Mouse (Mus musculus): ENCODE results near the gene Vps33b. TPM values are rescaled to one million over a fixed set of nuclear protein-coding genes. Genes with fewer than 3 reads are reported as not detected.
"Not testable (repeated sequence)": the region's sequence is repeated elsewhere in the genome, so short reads cannot be mapped to it uniquely, and the experiment has no call there.

Vps33b gene
- total RNA-seq, 2 experiments from 2014 or later: 19.7 to 39.9 TPM

GRCm38 (mm10) chr7:80317439-80318115 is 48.1 kb downstream of the Vps33b start:
- peak; percentile 47; the same call in 1 of the 2 replicates for ATAC-seq (replicated peaks; ENCODE audit: poor library complexity)

- no peak for ATAC-seq (replicated peaks; ENCODE audit: poor library complexity)
Observed at GRCm38 (mm10) chr7:80318670-80319069, 49.2 kb downstream of the Vps33b start.

- ATAC-seq (replicated peaks; ENCODE audit: poor library complexity): no peak
Observed at GRCm38 (mm10) chr7:80319846-80320496, 50.5 kb downstream of the Vps33b start.

- no peak for ATAC-seq (replicated peaks; ENCODE audit: poor library complexity)
Observed at GRCm38 (mm10) chr7:80323336-80323735, 53.9 kb downstream of the Vps33b start.

DNA sequence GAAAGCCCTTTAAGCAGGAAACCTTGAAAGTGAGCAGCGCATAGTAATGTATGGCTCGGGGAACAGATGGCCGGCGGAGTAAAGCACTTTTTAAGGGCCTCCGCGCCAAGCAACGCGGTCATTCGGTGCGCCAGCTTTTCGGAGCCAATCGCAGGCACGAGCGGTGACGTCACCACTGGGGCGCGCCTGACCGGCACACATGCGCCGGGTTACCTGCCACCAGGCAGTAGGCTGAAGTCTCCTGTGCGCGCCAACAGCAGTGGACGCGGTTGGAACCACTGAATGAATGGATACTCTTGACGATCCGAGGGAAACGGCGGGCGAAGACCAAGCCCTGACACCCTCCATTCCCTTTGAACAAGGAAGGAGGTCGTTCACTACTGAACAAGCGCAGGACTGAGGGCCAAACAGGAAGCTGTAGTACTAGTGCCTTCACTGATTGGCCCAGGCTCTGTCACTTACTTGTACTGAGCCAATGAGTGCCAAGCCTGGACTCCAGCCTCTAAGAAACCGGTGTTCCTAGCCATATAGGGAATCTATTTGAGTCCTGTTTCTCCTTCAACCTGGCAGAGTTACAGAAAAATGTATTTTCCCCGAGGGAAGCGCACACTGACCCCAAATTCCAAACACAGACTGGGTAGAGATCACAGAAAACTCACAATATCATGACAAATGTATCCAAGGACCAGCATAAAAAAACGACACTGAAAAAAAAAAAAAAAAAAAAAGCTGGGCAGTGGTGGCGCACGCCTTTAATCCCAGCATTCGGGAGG is 54.8 kb downstream of the Vps33b start, which contains the start of gene Rccd1:
Gene Rccd1, minus strand, starts transcription at position 412 of the 773 bp plus-strand sequence.
- peak; percentile 94 for ATAC-seq (replicated peaks; ENCODE audit: poor library complexity)

DNA sequence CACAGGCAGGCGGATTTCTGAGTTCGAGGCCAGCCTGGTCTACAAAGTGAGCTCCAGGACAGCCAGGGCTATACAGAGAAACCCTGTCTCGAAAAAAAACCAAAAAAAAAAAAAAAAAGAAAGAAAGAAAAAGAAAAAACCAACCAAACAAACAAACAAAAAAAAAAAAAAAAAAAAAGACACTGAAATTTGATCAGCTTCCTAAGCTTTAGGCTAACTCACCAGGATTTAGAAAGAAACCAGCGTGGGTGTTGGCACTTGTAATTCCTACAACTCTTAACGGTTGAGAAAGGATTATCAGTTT is 55.3 kb downstream of the Vps33b start:
- not testable (repeated sequence) for ATAC-seq (replicated peaks; ENCODE audit: poor library complexity)

DNA sequence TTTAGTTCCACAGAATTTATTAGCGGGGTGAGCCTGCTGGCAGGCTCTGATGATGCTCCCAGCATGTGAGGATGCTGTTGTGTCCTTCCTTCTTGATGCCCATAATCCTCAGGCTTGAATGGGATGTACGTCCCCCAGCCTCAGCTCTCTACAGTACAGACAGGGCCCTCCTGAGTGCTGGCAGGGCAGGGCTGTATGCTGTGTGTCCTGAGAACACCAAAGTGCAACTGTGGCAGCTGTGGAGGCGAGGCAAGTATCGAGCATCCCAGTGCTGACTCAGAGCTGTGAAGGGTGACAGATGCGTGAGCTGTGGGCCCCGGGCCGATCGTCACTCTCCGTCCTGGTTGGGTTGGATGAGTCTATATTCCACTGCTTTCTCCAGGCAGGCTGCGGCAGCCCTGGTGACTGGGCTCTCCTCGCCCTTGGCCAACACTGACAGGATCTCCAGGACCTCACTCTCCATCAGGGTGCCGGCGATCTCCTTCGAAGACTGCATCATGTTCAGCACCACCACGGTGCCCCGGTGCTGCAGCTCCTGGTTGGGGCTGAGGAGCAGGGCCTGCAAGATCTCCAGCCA is 55.9 kb downstream of the Vps33b start:
- ATAC-seq (replicated peaks; ENCODE audit: poor library complexity): no peak

DNA sequence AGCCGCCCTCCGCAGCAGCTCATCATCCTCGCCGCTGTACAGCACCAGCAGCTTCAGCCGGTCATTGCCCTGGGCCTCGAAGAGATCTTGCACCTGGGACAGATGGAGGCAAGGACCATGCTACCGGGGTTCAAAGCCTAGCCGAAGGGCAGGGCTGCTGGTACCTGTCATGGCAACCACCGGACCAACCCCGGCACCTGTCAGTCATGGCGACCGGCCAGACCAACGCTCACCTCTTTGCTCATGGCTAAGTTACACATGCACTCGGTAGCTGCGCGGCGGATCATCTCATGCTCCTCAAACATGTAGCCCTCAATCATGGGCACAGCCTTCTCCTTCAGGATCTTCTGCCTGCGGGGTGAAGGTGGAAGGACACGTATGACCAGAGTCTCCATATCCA is 56.6 kb downstream of the Vps33b start:
- ATAC-seq (replicated peaks; ENCODE audit: poor library complexity): no peak

GRCm38 (mm10) chr7:80330278-80330677 is 60.8 kb downstream of the Vps33b start:
- no peak for ATAC-seq (replicated peaks; ENCODE audit: poor library complexity)

- no peak for ATAC-seq (replicated peaks; ENCODE audit: poor library complexity)
Observed at GRCm38 (mm10) chr7:80331433-80331832, 62.0 kb downstream of the Vps33b start.

DNA sequence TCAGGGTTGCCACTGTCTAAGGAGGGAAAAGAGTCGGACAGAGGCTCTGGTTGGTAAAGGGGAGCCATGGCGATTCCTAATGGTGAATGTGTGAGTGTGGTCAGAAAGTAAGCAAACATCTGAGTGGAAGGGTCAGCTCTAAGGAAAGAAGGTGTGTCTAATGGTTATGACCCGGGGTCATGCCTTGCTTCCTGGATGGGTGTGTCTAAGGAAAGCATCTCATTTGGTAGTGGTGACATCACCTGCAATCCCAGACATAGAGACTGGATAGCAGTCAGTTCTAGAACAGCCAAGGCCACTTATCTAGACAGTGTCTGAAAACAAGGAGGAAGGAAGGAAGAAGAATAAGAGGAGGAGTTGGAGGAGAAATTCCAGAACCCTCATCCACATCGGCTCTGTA is 65.4 kb downstream of the Vps33b start:
- no peak for ATAC-seq (replicated peaks; ENCODE audit: poor library complexity)

- no peak for ATAC-seq (replicated peaks; ENCODE audit: poor library complexity)
Observed at GRCm38 (mm10) chr7:80336932-80337331, 67.5 kb downstream of the Vps33b start.

DNA sequence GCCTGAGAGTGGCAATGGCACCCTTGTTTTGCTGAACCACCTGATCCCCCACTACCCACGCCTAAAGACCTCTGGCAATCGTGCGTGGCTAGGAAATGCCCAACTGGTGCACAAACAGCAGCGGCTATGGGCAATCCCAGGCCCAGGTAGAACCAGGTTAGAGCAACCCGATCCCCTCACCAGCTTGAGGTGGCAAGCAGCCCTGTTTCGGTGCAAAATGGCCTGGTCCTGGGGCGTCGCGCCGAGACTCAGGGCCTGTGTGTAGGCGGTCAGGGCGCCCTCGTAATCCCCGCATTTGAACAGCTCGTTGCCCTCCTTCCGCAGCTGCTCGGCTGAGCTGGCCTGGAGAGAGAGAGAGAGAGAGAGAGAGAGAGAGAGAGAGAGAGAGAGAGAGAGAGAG is 69.9 kb downstream of the Vps33b start:
- no peak for ATAC-seq (replicated peaks; ENCODE audit: poor library complexity)

DNA sequence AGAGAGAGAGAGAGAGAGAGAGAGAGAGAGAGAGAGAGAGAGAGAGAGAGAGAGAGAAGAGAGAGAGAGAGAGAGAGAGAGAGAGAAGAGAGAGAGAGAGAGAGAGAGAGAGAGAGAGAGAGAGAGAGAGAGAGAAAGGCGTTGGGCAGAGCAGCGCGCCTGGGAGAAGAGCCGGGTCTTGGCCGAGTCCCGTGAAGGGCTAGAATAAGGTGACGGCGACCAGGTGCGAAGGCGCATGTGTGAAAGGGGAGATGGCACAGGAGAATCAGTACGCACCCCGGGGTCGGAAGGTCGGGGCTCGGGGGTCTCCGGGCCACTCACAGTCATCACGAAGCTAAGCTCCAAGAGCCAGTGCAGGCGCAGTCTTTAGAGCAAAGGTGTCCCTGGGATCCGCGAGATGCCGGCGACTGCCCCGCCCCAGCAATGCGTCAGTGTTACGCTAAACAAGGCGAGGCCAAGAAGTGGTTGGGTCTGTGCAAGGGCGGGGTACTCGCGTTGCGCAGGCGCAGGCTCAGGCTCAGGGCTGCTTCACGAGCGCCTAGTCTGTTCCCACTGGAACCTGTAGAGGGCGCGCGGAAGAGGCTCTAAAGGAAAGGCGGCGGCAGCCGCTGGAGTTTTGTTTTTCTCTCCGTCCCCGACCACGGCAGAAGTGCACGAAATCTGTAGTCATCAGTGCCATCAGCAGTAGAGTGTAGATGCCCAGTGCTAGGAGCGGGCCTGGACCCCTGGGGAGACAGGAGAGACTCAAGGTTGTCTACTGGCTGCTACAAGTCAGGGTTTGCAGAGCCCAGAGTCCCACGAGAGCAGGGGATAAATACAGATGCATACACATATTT is 70.6 kb downstream of the Vps33b start:
- ATAC-seq (replicated peaks; ENCODE audit: poor library complexity): peak; percentile 83

DNA sequence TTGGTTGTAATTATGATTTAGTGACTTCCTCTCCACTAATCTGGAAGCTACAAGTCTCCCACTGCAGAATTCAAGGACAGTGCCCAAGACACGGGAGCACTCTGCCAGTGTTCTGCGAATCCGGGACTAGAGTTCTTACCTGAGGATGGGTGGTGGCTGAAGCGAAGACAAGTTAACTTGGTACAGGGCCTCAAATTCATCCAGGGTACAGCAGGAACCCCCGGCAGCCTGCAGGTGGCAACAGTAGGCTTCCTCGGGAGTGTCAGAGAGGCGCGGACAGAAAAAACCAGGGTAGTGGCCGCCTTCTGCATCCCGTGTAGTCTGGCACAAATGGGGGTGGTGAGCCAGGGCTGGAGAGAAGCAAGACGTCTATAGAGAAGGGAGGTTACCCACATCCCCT is 71.3 kb downstream of the Vps33b start, which contains the start of gene Unc45a:
Gene Unc45a, minus strand, starts transcription at position 213 of the 400 bp plus-strand sequence.
- ATAC-seq (replicated peaks; ENCODE audit: poor library complexity): peak; percentile 59

Other genes starting within 250 kb of the Vps33b start
- gene Zfp710, start 244.8 kb upstream of the Vps33b start, total RNA-seq (2015): 18.9 and 19.3 TPM in 2 replicates
- gene Zfp710, start 244.8 kb upstream of the Vps33b start, total RNA-seq (2017): 22.7 and 23.6 TPM in 2 replicates
- 267 and 274 TPM in 2 replicates for gene Idh2, start 154.3 kb upstream of the Vps33b start, total RNA-seq (2015)
- 276 and 284 TPM in 2 replicates for gene Idh2, start 154.3 kb upstream of the Vps33b start, total RNA-seq (2017)
- 6.6 and 7.7 TPM in 2 replicates for gene Sema4b, start 82.8 kb upstream of the Vps33b start, total RNA-seq (2015)
- gene Sema4b, start 82.8 kb upstream of the Vps33b start, total RNA-seq (2017): 5.3 and 8.1 TPM in 2 replicates
- gene Cib1, start 36.8 kb upstream of the Vps33b start, total RNA-seq (2015): 65.0 and 67.2 TPM in 2 replicates
- 32.7 and 43.8 TPM in 2 replicates for gene Cib1, start 36.8 kb upstream of the Vps33b start, total RNA-seq (2017)
- gene Gdpgp1, start 36.8 kb upstream of the Vps33b start, total RNA-seq (2015): 7.1 TPM in 2 replicates
- gene Gdpgp1, start 36.8 kb upstream of the Vps33b start, total RNA-seq (2017): 2.0 and 2.4 TPM in 2 replicates
- gene Ttll13, start 23.3 kb upstream of the Vps33b start, total RNA-seq (2015): 1.5 TPM in 1 of 2 replicates, not detected in the other
- gene Ttll13, start 23.3 kb upstream of the Vps33b start, total RNA-seq (2017): not detected in 2 replicates
- 27.6 and 29.4 TPM in 2 replicates for gene Ngrn, start 8.4 kb upstream of the Vps33b start, total RNA-seq (2015)
- gene Ngrn, start 8.4 kb upstream of the Vps33b start, total RNA-seq (2017): 24.6 and 25.9 TPM in 2 replicates
- gene Prc1, start 24.8 kb downstream of the Vps33b start, total RNA-seq (2015): 94.9 and 96.2 TPM in 2 replicates
- 152 and 153 TPM in 2 replicates for gene Prc1, start 24.8 kb downstream of the Vps33b start, total RNA-seq (2017)
- 11.3 and 17.7 TPM in 2 replicates for gene Rccd1, start 54.8 kb downstream of the Vps33b start, total RNA-seq (2015)
- 14.3 and 21.4 TPM in 2 replicates for gene Rccd1, start 54.8 kb downstream of the Vps33b start, total RNA-seq (2017)
- 5.4 TPM in 2 replicates for gene Unc45a, start 71.4 kb downstream of the Vps33b start, total RNA-seq (2015)
- gene Unc45a, start 71.4 kb downstream of the Vps33b start, total RNA-seq (2017): 15.6 and 16.6 TPM in 2 replicates
- 15.1 and 20.4 TPM in 2 replicates for gene Hddc3, start 73.5 kb downstream of the Vps33b start, total RNA-seq (2015)
- gene Hddc3, start 73.5 kb downstream of the Vps33b start, total RNA-seq (2017): 9.1 and 24.0 TPM in 2 replicates
- gene Man2a2, start 101.7 kb downstream of the Vps33b start, total RNA-seq (2015): 31.2 and 32.6 TPM in 2 replicates
- 37.9 and 44.0 TPM in 2 replicates for gene Man2a2, start 101.7 kb downstream of the Vps33b start, total RNA-seq (2017)
- gene Fes, start 118.3 kb downstream of the Vps33b start, total RNA-seq (2015): 117 and 126 TPM in 2 replicates
- gene Fes, start 118.3 kb downstream of the Vps33b start, total RNA-seq (2017): 97.6 and 158 TPM in 2 replicates
- gene Furin, start 135.8 kb downstream of the Vps33b start, total RNA-seq (2015): 13.8 and 15.6 TPM in 2 replicates
- gene Furin, start 135.8 kb downstream of the Vps33b start, total RNA-seq (2017): 7.2 and 10.2 TPM in 2 replicates